Mouse (Mus musculus): ENCODE results near the gene Pbsn. TPM values are rescaled to one million over a fixed set of nuclear protein-coding genes. Genes with fewer than 3 reads are reported as not detected.

The Pbsn gene
- not detected in 2 replicates for polyA plus RNA-seq (2012; rRNA removed)

DNA sequence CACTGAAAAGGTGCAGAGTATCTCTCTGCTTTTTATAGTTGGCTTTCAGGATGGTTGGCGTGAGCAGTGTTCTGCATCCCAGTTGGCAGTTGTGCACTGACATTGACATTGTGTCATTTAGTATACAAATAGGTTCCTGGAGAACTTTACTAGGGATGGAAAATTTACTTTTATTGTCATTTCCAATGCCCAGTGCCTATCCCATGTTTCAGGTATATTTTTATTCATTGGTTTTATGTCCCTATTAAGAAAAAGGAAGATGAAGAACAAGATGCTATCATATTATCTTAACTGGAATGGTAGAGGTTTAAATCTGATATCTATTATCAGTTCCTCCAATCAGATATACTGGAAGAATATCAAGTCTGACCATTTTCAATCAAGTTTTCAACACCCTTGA, at the start of gene Pbsn:
TSS of gene Pbsn (minus strand) at position 101 of the 400 bp plus-strand sequence.

DNA sequence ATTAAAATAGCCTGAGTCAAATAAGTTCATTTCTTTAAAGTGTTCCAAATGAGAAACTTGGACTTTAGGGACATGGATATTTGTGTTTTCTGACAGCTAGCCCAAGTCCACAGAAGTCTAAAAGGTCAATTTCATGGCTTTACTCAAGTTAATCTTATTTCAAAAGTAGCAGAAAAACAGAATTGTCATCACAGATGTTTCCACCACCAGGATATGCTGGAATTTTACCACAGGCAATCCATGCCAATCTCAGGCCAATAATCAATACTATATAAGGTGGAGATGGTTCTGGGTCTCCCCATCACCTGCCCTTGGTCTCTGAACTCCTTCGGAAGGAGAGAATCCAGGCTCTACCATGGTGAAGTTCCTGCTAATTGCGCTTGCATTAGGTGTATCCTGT, 11.0 kb upstream of the Pbsn start, which contains the start of gene Gm14744:
TSS of gene Gm14744 (plus strand) at position 301 of the 400 bp plus-strand sequence.

DNA sequence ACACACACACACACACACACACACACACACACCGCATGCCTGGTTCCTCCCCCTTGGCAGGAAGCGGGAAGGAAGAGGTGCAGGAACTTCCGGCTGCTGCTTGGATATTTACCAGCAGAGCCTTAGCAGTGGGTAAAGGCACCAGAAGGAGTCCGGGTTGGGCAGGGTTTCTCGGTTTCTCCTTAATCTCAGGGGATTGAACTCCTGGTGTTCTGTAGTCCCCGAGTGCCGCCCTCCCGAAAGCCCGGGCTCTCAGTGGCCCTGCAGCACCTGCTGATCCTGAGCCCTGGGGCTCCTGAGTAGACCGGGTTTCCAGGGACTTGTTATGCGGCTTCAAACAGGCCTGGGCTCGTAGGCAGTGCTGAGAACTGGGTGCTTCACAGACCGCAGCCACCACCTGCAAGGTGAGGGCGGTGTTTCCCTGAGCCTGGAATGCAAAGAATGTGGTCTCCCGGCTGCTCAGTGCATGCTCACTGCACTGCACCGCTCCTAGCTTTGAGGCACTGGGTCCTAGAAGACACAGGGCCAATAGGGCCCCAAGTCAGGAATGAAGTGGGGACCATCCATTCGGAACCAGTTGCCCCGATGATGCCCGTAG, 57.1 kb downstream of the Pbsn start, which contains the start of gene Prkx:
TSS of gene Prkx (minus strand) at position 41 of the 598 bp plus-strand sequence.

Other genes with a start within 250 kb of the Pbsn start
- gene Prkx, start 57.3 kb downstream of the Pbsn start, polyA plus RNA-seq (2012; rRNA removed) = 0.97 and 1.2 TPM in 2 replicates
- gene Gm14744, start 11.1 kb upstream of the Pbsn start, polyA plus RNA-seq (2012; rRNA removed) = not detected in 2 replicates
- not detected in 2 replicates for gene 5430402E10Rik, start 71.4 kb upstream of the Pbsn start, polyA plus RNA-seq (2012; rRNA removed)
- gene Obp1a, start 237.8 kb upstream of the Pbsn start, polyA plus RNA-seq (2012; rRNA removed) = not detected in 2 replicates

Data from liver, embryonic 14 days (tissue).